Mouse (Mus musculus) intestine, embryonic 14.5 days (tissue): ENCODE results near the gene Scmh1. TPM values are rescaled to one million over a fixed set of nuclear protein-coding genes. Genes with fewer than 3 reads are reported as not detected.
A peak's percentile ranks its signal among the peaks of the same experiment; 100 is the strongest.
"Not testable (repeated sequence)": the region's sequence is repeated elsewhere in the genome, so short reads cannot be mapped to it uniquely, and the experiment has no call there.

Source experiments
- ATAC-seq: fragments of 200-750 bp; cut with Nextera tagmentation; replicated peaks from 2 replicates; pipeline ENCODE4 v1.8.0; 2017; ENCODE audit warnings: low read depth, moderate number of reproducible peaks, moderate TSS enrichment, moderate library complexity; ENCODE audit not compliant: low FRiP score, low TSS enrichment
- DNase-seq: peaks from one replicate; pipeline ENCODE4 v3.0.0-alpha.2; 2018; ENCODE audit warnings: low spot score
- H3K27ac ChIP-seq: fragments of 300-500 bp; sonication (generic); 2 replicates; pipeline ENCODE4 v1.5.1; 2014; ENCODE audit warnings: low read depth, mild to moderate bottlenecking, control low read depth
- H3K27me3 ChIP-seq: fragments of 300-500 bp; sonication (generic); replicated peaks from 2 replicates; pipeline ENCODE4 v1.6.1; 2014; ENCODE audit warnings: low read length, control low read depth; ENCODE audit not compliant: control insufficient read depth, insufficient read depth
- H3K36me3 ChIP-seq: fragments of 300-500 bp; sonication (generic); 2 replicates; pipeline ENCODE4 v1.6.1; 2014; ENCODE audit warnings: low read length, control low read depth; ENCODE audit not compliant: control insufficient read depth, insufficient read depth
- H3K4me1 ChIP-seq: fragments of 300-500 bp; sonication (generic); replicated peaks from 2 replicates; pipeline ENCODE4 v1.6.1; 2014; ENCODE audit warnings: low read length, control low read depth, mixed read lengths; ENCODE audit not compliant: control insufficient read depth, insufficient read depth
- H3K4me2 ChIP-seq: fragments of 300-500 bp; sonication (generic); 2 replicates; pipeline ENCODE4 v1.6.1; 2014; ENCODE audit warnings: low read length
- H3K4me3 ChIP-seq: fragments of 300-500 bp; sonication (generic); 2 replicates; pipeline ENCODE4 v1.5.1; 2014; ENCODE audit warnings: low read depth, low read length, control low read depth, mixed read lengths
- H3K9ac ChIP-seq: fragments of 300-500 bp; sonication (generic); 2 replicates; pipeline ENCODE4 v1.6.1; 2014; ENCODE audit warnings: mild to moderate bottlenecking, low read length
- H3K9me3 ChIP-seq: fragments of 300-500 bp; sonication (generic); 2 replicates; pipeline ENCODE4 v1.6.1; 2016; ENCODE audit warnings: low read length, control low read depth; ENCODE audit not compliant: control insufficient read depth
- WGBS: fragments of 180-500 bp; shearing (Covaris S2); extraction: QIAGEN DNeasy Blood & Tissue Kit; methylation state at CpG from one replicate; pipeline ENCODE4 v1.1.7; 2014; 5-methylcytosine and 5-hydroxymethylcytosine counted together
- polyA plus RNA-seq: library from polyadenylated mRNA; unstranded; fragments of >200 nt; fragmentation: Nextera tagmentation; extraction: Ambion mirVana; gene quantifications from 2 replicates; pipeline ENCODE4 v1.2.1, GENCODE M21; 2014

The Scmh1 gene
- polyA plus RNA-seq, 1 experiment from 2014 or later, result 36.6 TPM

DNA sequence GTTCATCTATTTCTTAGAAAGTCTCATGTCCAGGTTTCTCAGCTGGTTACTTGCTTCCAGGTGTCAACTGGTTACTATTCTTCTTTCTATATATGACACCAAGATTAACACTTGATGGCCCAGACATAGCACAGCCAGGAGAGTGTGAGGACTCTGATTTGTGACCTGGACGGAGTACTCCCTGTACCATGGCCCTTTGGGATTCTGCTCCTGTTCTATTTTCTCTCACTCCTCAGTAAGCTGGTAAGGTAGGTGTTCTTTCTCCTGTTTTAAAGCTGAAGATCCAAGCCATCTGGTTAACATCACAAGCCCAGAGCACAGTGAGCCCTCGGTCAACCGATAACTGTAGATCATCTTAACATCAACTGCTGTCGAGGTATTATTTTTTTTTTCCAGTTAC is 12.7 kb upstream of the Scmh1 start:
- ATAC-seq (0 out of 2 replicates have a peak, but pooled peaks have one; percentile 32), DNase-seq (peak; percentile 51)
- Histone ChIP-seq H3K27ac (no peak overlapping the region), H3K4me2 (no peak overlapping the region), H3K27me3 (no peaks in the 10 kb centered on the region), H3K9ac (no peak overlapping the region), H3K4me1 (0 out of 2 replicates have a peak, but pooled peaks cover 6% of the 10 kb centered on the region), H3K36me3 (no peaks in the 10 kb centered on the region), H3K4me3 (no peak overlapping the region), H3K9me3 (no peaks in the 10 kb centered on the region)
- 32% methylated on average over 4 of the region's 4 CpGs for WGBS

DNA sequence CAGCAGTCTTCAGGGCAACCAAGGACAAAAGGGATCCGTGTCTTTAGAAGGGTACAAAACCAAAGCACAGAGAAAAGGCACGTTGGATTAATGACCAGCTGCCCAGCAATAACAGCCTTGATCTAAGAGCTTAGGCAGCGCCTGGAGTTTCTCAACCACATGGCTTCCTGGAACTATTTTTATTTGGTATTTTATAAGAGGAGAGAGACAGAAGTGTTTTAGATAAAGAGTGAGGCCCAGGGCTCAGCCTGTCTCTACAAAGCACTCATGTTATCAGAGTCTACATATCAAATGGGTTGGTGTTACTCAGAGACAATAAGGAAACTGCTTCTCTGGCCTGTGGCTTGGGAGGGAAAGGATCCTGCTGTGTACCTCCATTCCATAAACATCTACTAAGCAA is 12.3 kb upstream of the Scmh1 start:
- Histone ChIP-seq H3K36me3 (no peaks in the 10 kb centered on the region), H3K4me2 (no peak overlapping the region), H3K4me3 (no peak overlapping the region), H3K27ac (peak overlapping the region; percentile 33; the same call in 1 of the 2 replicates), H3K9ac (no peak overlapping the region), H3K4me1 (0 out of 2 replicates have a peak, but pooled peaks cover 6% of the 10 kb centered on the region), H3K27me3 (no peaks in the 10 kb centered on the region), H3K9me3 (no peaks in the 10 kb centered on the region)
- WGBS, result 24% methylated on average over 3 of the region's 3 CpGs
- DNase-seq, result no peak
- peak; percentile 50; the same call in 1 of the 2 replicates for ATAC-seq

DNA sequence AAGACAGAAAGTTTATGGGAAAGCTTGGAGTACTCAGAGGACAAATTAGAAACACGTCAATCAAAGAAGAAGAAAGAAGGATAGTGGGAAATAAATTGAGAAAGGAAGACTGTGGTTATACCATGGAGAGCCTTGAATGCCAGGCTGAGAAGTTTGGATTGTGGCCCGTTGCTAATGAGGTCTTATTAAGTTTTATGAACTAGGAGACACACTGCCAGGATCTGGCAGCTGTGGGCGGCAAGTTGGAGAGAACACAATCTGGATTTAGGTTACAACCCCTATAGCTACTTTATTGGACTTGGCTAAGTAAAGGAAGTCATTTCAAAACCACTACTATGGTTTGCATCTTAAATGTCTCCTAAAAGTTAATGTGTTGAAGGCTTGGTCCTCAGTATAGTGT is 4.8 kb upstream of the Scmh1 start:
- 75% methylated on average over 3 of the region's 3 CpGs for WGBS
- no peaks in the 10 kb centered on the region for H3K27me3 ChIP-seq
- H3K4me3 ChIP-seq, result no peak overlapping the region
- no peak for DNase-seq
- no peaks in the 10 kb centered on the region for H3K4me1 ChIP-seq
- no peaks in the 10 kb centered on the region for H3K36me3 ChIP-seq
- no peak overlapping the region for H3K9ac ChIP-seq
- H3K4me2 ChIP-seq, result no peak overlapping the region
- no peak for ATAC-seq
- H3K9me3 ChIP-seq, result no peaks in the 10 kb centered on the region
- no peak overlapping the region for H3K27ac ChIP-seq

DNA sequence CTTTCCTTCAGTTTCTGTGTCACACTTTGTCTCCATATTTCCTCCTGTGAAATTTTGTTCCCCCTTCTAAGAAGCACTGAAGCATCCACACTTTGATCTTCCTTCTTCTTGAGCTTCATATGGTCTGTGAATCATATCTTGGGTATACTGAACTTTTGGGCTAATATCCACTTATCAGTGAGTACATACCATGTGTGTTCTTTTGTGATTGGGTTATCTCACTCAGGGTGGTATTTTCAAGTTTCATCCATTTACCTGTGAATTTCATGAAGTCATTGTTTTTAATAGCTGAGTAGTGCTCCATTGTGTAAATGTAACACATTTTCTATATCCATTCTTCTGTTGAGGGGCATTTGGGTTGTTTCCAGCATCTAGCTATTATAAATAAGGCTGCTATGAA is 3.0 kb upstream of the Scmh1 start:
- not testable (repeated sequence) for H3K36me3 ChIP-seq, H3K4me2 ChIP-seq, ATAC-seq, H3K4me1 ChIP-seq, H3K4me3 ChIP-seq, H3K9me3 ChIP-seq, DNase-seq, H3K27ac ChIP-seq, H3K9ac ChIP-seq, H3K27me3 ChIP-seq

DNA sequence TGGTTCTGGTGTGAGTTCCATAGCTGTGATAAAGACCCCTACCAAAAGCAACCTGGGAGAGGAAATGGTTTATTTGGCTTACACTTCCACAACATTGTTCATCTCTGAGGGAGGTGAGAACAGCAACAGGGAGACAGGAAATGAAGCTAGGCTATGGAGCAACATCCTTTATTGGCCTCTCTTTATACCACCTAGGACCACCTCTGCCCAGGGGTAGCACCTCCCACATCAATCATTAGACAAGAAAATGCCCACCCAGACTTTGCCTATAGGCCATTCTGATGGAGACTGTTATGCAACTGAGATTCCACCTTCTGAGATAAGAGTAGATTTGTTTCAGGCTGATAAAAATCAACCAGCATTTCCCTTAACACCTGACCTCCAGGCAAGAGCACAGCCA is 834 bp upstream of the Scmh1 start:
- no peak for DNase-seq
- H3K4me3 ChIP-seq, result no peak overlapping the region

DNA sequence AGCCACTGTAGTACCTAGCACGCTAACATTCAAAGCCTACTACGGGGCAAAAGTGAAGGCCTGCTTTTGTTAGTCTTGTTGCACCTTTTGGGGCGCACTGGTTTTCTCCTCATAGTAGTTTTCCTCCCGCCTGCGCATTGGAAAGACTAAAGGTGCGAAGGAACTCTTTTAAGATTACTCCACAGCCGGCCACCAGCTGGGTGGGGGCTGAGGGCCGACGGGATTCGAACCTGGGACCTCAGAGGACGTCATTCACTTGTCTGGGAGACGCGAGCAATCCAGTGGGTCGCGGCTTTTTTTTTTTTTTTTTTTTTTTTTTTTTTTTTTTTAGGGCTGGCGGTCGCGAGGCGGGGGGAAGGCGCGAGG is 320 bp upstream of the Scmh1 start:
- H3K27ac ChIP-seq, result no peak overlapping the region
- H3K9ac ChIP-seq, result peak overlapping the region; percentile 98
- WGBS, result 12% methylated on average over 16 of the region's 21 CpGs

More for the DNA sequence above, 834 bp upstream of the Scmh1 start:
- Histone ChIP-seq H3K27me3 (no peaks in the 10 kb centered on the region), H3K9ac (no peak overlapping the region; the same call in 1 of the 2 replicates), H3K27ac (no peak overlapping the region), H3K9me3 (no peaks in the 10 kb centered on the region), H3K4me2 (no peak overlapping the region), H3K4me1 (peaks cover 5% of the 10 kb centered on the region), H3K36me3 (no peaks in the 10 kb centered on the region)
- ATAC-seq, result no peak

DNA sequence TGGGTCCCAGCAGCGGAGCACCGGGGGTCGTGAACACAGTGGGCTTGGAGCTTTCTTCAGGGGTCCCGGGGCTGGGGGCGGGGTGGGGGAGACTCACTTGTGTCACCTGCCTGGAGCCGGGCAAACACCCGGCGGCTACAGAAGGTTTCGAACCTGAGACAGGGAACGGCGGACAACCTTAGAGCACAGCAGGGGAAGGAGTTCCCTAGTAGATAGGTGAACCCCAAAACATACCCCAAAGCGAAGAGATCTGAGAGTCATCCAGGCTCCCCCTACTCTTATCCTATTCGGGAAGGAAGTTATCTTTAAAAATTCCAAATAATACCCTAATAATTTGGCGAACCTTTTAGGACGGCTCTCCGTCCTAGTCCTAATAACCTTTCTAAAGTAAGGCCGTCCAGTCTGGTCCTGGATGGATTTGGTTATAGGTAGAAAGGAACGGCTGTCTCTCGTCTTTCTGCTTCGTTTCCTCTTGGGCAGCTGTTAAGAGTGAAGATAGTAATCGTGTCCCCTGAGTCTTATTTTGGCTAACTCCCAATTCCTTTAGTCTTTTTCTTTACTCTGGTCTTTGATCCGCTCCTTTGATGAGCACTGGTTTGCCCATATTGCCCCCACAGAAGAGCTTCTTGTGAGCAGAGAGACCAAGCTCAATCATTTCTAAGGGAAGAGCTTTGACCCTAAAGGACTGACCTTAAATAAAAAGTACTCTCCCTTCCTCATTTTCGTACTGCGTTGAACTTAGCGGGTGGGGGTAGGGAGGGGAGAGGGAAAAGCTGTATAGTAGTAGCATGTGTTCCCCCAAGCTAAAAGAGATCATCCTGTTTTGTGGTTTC is 941 bp downstream of the Scmh1 start:
- H3K4me2 ChIP-seq, result peak overlapping the region; percentile 64
- no peak; the same call in none of the 2 replicates for ATAC-seq
- H3K36me3 ChIP-seq, result no peaks in the 10 kb centered on the region
- no peaks in the 10 kb centered on the region for H3K27me3 ChIP-seq
- H3K4me3 ChIP-seq, result peak overlapping the region; percentile 99
- H3K4me1 ChIP-seq, result peaks cover 5% of the 10 kb centered on the region
- WGBS, result 2% methylated on average over 25 of the region's 25 CpGs
- no peaks in the 10 kb centered on the region for H3K9me3 ChIP-seq
- peak overlapping the region; percentile 98 for H3K9ac ChIP-seq
- no peak for DNase-seq
- peak overlapping the region; percentile 95 for H3K27ac ChIP-seq

More for the DNA sequence above, 320 bp upstream of the Scmh1 start:
- ATAC-seq (0 out of 2 replicates have a peak, but pooled peaks have one; percentile 26), DNase-seq (peak; percentile 81)
- Histone ChIP-seq H3K4me3 (peak overlapping the region; percentile 99), H3K27me3 (no peaks in the 10 kb centered on the region), H3K4me2 (peak overlapping the region; percentile 52), H3K36me3 (no peaks in the 10 kb centered on the region), H3K9me3 (no peaks in the 10 kb centered on the region), H3K4me1 (peaks cover 5% of the 10 kb centered on the region)

DNA sequence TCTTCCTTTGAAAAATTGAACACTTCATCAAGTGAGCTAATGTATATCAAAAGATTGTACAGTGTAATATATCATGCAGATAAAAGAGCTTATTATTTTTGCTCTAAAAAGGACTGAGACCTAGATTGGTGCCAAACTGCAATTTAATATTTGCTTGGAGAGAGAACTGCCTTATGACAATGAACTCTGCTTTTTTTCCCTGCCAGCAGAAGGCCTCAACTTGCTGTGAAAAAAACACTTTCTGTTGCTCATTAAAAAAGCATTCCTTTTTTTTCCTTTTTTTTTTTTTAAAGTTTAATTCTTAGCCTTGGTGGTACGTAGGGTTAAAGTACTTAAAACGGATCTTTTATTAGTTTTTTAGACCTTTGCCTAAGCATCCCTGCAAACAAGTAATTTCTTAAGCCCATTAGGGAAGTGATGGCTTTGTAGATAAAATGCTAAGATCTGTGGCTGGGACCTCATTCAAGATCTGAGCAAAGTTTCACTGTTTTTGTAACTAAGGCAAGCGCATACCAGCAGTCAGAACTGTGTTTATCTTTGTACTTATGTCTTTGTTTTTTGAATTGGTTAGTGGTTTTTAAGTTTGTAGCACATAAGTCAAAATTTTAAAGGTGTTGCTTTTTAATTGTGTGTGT is 1.7 kb downstream of the Scmh1 start:
- DNase-seq (no peak), ATAC-seq (no peak)
- H3K9me3 ChIP-seq, result no peaks in the 10 kb centered on the region
- H3K27ac ChIP-seq, result 0 out of 2 replicates have a peak overlapping the region, but pooled peaks have one; percentile 95
- no peaks in the 10 kb centered on the region for H3K27me3 ChIP-seq
- peaks cover 5% of the 10 kb centered on the region for H3K4me1 ChIP-seq
- 45% methylated on average over 3 of the region's 3 CpGs for WGBS
- H3K4me2 ChIP-seq, result peak overlapping the region; percentile 64
- peak overlapping the region; percentile 99 for H3K4me3 ChIP-seq
- no peak overlapping the region for H3K9ac ChIP-seq
- no peaks in the 10 kb centered on the region for H3K36me3 ChIP-seq
